Mouse (Mus musculus): ENCODE measurements around the gene Mccc1.

The Mccc1 gene

GRCm38 (mm10) chr3:35922522-35922921 is 78.0 kb downstream of the Mccc1 start:
- DNase-seq (ENCODE audit: low read depth, low spot score), result no peak

GRCm38 (mm10) chr3:35918229-35918628 is 82.2 kb downstream of the Mccc1 start:
- no peak for DNase-seq (ENCODE audit: low read depth, low spot score)
